Mouse (Mus musculus) right cerebral cortex, adult 2 months (tissue): ENCODE data around the gene Rsph9.

Experiments
- DNase-seq, 2 experiments: peaks; one replicate each; pipeline ENCODE4 v3.0.0; 2021 to 2022; ENCODE audit warnings: low spot score in 2 of 2

Gene Rsph9

GRCm38 (mm10) chr17:46143578-46144423 lies at the start of gene Rsph9:
Gene Rsph9, minus strand, starts transcription at chr17:46144216.
- peak; percentile 81 to 87 for DNase-seq

GRCm38 (mm10) chr17:46188829-46189228 lies 44.8 kb upstream of the Rsph9 start:
- DNase-seq: no peak

GRCm38 (mm10) chr17:46182273-46182672 lies 38.3 kb upstream of the Rsph9 start:
- no peak for DNase-seq

- DNase-seq: no peak
Observed at GRCm38 (mm10) chr17:46170538-46170937, 26.5 kb upstream of the Rsph9 start.

- no peak for DNase-seq
Observed at GRCm38 (mm10) chr17:46168768-46169167, 24.8 kb upstream of the Rsph9 start.

- no peak for DNase-seq
Observed at GRCm38 (mm10) chr17:46168318-46168717, 24.3 kb upstream of the Rsph9 start.

- DNase-seq: no peak
Observed at GRCm38 (mm10) chr17:46167014-46167413, 23.0 kb upstream of the Rsph9 start.

- no peak for DNase-seq
Observed at GRCm38 (mm10) chr17:46166270-46166669, 22.3 kb upstream of the Rsph9 start.

GRCm38 (mm10) chr17:46165460-46165859 lies 21.4 kb upstream of the Rsph9 start:
- DNase-seq: no peak

GRCm38 (mm10) chr17:46164791-46165190 lies 20.8 kb upstream of the Rsph9 start:
- no peak for DNase-seq

GRCm38 (mm10) chr17:46164301-46164700 lies 20.3 kb upstream of the Rsph9 start:
- no peak for DNase-seq

GRCm38 (mm10) chr17:46162951-46163421 lies 19.0 kb upstream of the Rsph9 start:
- DNase-seq: no peak

GRCm38 (mm10) chr17:46162551-46162950 lies 18.5 kb upstream of the Rsph9 start:
- no peak for DNase-seq

- DNase-seq: no peak
Observed at GRCm38 (mm10) chr17:46161710-46162109, 17.7 kb upstream of the Rsph9 start.

- DNase-seq: no peak
Observed at GRCm38 (mm10) chr17:46161179-46161578, 17.2 kb upstream of the Rsph9 start.

- DNase-seq: peak; percentile 97 to 99
Observed at GRCm38 (mm10) chr17:46160686-46161085, 16.7 kb upstream of the Rsph9 start, which contains the start of gene Gtpbp2. Gene Gtpbp2, plus strand, starts transcription at chr17:46161032.

GRCm38 (mm10) chr17:46160090-46160662 lies 16.2 kb upstream of the Rsph9 start:
- DNase-seq: peak; percentile 82 to 87

- DNase-seq: no peak
Observed at GRCm38 (mm10) chr17:46159236-46159635, 15.2 kb upstream of the Rsph9 start.

- DNase-seq: no peak
Observed at GRCm38 (mm10) chr17:46157131-46157530, 13.1 kb upstream of the Rsph9 start.

GRCm38 (mm10) chr17:46156680-46157079 lies 12.7 kb upstream of the Rsph9 start:
- DNase-seq: no peak

- no peak for DNase-seq
Observed at GRCm38 (mm10) chr17:46154336-46154735, 10.3 kb upstream of the Rsph9 start.

GRCm38 (mm10) chr17:46152847-46153782 lies 9.1 kb upstream of the Rsph9 start, which contains the start of gene Mad2l1bp:
Gene Mad2l1bp, minus strand, starts transcription at chr17:46153553.
- DNase-seq: peak; percentile 88
